Mouse (Mus musculus): ENCODE data around the gene Rhbdf2.
"Not testable (repeated sequence)": the region's sequence is repeated elsewhere in the genome, so short reads cannot be mapped to it uniquely, and the experiment has no call there.

The Rhbdf2 gene

DNA sequence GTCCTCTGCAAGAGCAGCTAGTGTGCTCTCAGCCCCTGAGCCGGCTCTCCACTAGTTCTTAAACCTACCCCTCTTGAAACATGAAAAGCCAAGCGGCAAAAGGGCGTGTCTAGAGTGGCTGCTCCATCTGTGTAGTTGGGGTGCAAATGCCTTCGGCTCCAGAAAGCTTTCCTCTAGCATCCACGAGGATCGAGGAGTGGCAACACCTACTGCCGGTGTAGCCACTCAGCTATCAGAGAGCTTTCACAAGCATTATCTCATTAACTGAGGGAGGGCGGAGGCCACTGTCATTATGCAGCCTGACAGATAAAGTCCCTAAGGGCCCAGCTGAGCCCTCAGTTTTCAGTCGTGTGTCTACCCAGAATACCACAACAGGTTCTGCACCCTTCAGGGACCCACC is 6.7 kb downstream of the Rhbdf2 start:
- DNase-seq (ENCODE audit: extremely low read depth, low read depth), result peak; percentile 64

GRCm38 (mm10) chr11:116619561-116619960 is 7.3 kb downstream of the Rhbdf2 start:
- no peak for DNase-seq (ENCODE audit: extremely low read depth, low read depth)

- DNase-seq (ENCODE audit: extremely low read depth, low read depth), result no peak
Measured at GRCm38 (mm10) chr11:116619156-116619555, 7.7 kb downstream of the Rhbdf2 start.

DNA sequence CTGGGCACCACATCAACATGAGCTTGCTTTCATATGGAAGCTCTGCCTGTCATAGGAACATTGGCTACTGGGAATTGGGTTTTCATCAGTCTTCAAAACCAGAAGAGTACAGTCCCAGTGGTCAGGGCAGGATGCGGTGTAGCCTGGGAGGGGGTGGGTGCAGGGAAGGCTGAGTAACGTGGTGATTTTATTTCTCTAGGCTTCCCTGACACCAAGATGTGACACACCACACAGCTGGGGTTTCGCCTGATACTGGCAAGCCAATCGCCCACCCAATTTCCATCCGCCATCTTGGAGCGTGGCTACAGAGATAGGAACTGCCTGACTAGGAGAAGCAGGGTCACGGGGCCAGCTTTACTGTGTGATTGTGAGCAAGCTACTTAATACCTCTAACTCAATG is 8.2 kb downstream of the Rhbdf2 start:
- DNase-seq (ENCODE audit: extremely low read depth, low read depth), result no peak

DNA sequence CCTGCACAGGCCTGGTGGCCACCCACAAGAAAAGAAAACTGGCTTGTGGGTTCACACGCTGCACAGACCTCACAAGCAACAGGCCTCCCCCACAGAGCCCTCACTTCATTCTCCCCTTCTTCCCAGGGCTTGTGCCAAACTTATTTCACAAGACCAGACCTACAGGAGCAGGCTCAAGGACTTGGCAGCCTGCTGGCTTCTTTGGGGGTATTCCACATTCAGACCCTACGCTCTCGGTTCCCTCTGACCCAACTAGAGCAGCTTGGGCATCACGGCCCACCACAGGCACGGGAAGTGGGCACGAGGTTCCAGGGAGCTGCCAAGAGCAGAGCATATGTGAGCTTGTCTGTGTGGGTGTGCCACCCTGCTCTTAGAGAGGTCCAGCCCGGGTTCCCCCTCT is 9.2 kb downstream of the Rhbdf2 start:
- no peak for DNase-seq (ENCODE audit: extremely low read depth, low read depth)

GRCm38 (mm10) chr11:116616438-116617118 is 10.2 kb downstream of the Rhbdf2 start:
- DNase-seq (ENCODE audit: extremely low read depth, low read depth), result no peak

DNA sequence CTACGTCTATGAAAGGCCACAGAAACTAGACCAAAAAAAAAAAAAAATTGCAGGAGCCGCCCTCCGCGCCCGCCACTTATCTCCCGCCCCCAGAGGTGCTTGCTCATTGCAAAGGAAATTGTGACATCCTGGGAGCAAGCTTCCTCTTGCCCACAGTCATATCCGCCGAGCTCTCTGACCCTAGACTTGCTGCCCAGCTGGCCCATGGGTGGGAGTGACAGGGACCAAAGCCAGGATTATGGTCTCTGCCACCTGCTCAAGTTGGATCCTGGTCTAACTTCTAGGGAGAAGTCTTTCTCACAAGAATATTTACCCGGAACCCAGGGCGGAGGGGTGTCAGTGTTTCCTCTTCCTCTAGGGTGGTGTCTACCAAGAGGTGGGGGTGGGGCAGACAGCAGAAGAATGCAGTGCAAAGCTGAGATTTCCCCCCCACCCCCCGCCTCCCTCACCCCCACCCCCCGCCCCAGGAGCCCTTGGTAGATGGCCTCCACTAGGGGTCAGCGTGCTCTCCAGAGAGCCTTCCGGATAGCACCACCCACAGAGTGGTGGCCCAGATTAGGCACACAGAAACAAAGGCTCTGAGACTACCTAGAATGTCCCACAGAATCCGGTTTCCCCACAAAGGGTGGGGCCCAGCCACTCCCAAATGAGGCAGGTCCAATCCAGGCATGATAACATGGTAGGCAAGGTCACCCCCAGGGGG is 10.9 kb downstream of the Rhbdf2 start:
- peak; percentile 64 for DNase-seq (ENCODE audit: extremely low read depth, low read depth)

DNA sequence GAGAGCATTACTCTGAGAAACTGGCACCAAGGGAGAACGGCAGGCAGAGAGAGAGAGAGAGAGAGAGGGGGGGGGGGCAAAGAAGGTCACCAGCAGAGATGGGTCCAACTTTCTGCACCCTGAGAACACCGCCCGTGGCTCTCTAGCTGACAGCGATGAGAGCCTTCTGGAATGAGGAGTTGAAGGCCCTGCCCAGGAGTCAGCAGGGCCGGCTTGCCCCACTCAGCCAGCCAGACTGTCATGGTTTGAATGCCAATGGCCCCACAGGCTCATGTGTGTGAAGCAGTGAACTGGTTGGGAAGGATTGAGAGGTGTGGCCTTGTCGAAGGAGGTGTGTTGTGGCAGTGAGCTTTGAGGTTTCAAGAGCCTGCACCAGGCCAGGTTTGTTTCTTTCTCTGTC is 13.6 kb downstream of the Rhbdf2 start:
- DNase-seq (ENCODE audit: extremely low read depth, low read depth), result no peak

GRCm38 (mm10) chr11:116612554-116612953 is 14.3 kb downstream of the Rhbdf2 start:
- no peak for DNase-seq (ENCODE audit: extremely low read depth, low read depth)

DNA sequence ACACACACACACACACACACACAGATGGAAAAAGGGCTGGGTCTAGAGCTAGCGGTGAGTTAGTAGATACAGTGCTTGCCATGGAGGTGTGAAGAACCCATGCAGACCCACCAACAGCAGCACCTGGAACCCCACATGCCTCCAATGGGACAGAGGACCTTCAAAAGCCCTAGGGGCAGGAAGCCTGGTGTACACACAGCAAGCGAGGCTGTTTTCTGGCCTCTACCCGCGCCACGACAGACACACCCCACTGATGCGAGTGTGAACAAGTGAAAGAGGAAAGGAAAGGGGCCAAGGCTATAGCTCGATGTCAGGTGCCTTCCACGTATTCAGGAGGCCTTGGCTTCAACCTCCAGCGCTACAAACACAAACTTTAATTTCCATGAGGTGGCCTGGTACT is 14.9 kb downstream of the Rhbdf2 start:
- no peak for DNase-seq (ENCODE audit: extremely low read depth, low read depth)

DNA sequence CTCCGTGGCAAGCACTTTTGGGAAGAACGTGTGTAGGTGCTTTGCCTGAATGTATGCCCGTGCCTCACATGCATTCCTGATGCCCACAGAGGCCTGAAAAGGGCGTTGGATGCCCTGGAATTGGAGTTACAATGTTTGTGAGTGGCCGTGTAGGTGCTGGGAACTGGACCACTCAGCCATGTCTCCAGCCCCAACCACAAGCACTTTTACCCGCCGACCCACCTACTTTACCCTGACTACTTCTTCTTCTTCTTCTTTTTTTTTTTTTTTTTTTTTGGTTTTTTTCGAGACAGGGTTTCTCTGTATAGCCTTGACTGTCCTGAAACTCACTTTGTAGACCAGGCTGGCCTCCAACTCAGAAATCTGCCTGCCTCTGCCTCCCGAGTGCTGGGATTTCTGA is 15.7 kb downstream of the Rhbdf2 start:
- not testable (repeated sequence) for DNase-seq (ENCODE audit: extremely low read depth, low read depth)

DNA sequence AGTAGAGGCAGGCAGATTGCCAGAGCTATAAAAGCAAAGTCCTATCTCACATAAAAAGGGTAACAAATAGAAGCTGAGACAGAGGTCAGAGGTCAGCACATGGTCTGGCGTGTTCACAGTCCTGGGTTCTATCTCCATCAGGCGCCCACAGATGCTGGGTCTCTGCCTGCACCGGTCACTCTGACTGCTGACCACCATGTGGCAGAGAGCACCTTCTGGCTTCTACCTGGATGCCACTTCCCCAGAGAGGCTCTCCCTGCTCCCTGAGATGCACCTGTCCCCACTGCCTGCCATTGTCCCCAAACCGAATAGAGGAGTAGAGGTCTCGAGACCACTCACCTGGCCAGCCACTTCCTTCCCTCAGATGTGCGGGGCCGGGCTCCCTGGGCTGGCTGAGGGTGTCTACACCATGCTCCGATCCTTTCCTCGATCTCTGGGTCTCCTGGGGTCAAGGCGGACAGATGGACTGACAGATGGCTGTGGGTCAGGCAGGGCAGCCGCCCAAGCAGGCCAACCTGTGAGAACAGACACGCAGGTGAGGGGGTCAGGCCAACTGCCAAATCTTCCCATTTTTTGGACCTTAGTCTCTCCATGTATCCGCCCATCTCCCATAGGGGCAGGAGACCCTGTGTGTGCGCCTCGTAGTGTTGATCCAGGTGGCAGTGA is 16.7 kb downstream of the Rhbdf2 start:
- DNase-seq (ENCODE audit: extremely low read depth, low read depth), result no peak

GRCm38 (mm10) chr11:116607717-116608116 is 19.1 kb downstream of the Rhbdf2 start:
- no peak for DNase-seq (ENCODE audit: extremely low read depth, low read depth)

- no peak for DNase-seq (ENCODE audit: extremely low read depth, low read depth)
Measured at GRCm38 (mm10) chr11:116604097-116604496, 22.7 kb downstream of the Rhbdf2 start.

GRCm38 (mm10) chr11:116603339-116603738 is 23.5 kb downstream of the Rhbdf2 start:
- no peak for DNase-seq (ENCODE audit: extremely low read depth, low read depth)

DNA sequence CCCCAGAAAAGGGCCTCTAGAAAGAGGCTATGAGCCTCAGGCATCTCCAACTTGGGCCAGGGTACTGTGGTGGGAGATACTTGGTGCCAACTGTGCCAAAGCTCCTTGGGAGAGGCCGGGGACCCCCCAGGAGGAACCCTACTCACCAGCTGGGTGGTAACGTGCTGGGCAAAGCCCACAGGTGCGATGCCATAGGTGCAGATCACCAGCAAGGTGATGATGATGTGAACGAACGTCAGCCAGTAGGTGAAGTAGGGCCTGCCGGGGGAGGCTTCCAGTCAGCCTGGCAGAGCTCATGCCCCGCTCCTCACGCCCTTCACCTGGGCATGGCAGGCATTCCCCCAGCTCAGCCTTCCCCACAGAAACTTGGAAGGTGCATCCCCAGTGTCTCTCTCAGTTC is 24.8 kb downstream of the Rhbdf2 start:
- DNase-seq (ENCODE audit: extremely low read depth, low read depth), result no peak

GRCm38 (mm10) chr11:116601166-116601565 is 25.7 kb downstream of the Rhbdf2 start:
- DNase-seq (ENCODE audit: extremely low read depth, low read depth), result no peak

GRCm38 (mm10) chr11:116599230-116599629 is 27.6 kb downstream of the Rhbdf2 start:
- DNase-seq (ENCODE audit: extremely low read depth, low read depth), result no peak

DNA sequence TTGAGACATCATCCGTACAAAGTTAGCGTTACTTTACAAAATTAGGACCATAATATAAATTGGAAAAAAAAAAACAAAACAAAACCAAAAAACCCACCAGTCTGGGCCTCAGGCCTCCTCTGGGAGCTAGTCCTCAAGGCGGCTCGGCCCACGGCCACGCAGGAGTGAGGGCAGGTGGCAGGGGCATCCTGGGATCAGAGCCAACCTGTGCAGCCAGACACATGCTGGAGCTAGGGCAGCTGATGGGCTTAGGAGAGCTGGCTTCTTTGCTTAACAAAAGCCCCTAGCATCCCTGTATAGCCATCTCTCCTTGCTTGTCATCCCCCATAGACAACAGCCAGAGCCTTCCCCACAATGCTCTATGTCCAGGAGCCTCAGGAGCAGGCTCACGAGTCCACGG is 28.6 kb downstream of the Rhbdf2 start:
- no peak for DNase-seq (ENCODE audit: extremely low read depth, low read depth)

GRCm38 (mm10) chr11:116596766-116597165 is 30.1 kb downstream of the Rhbdf2 start:
- no peak for DNase-seq (ENCODE audit: extremely low read depth, low read depth)

- DNase-seq (ENCODE audit: extremely low read depth, low read depth), result no peak
Measured at GRCm38 (mm10) chr11:116593345-116593744, 33.5 kb downstream of the Rhbdf2 start.

DNA sequence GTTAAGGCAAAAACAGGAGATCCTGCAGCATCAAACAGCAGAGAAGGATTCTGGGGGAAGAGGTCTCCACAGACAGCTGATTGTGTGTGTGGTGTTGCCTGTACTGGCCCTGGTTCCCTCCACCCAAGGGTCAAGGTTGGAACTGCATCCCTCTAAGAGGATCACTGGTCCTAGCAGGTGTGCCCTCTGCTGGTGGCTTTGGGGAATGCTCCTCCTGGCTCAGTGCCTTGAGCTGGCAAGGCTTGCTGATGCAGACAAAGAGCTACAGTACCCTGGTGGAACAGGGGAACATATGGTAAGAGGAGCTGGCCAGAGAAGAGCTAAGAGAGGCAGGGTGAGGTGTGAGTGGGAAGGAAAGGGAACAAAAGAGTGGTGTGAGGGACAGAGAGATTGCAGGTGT is 34.4 kb downstream of the Rhbdf2 start:
- peak; percentile 78 for DNase-seq (ENCODE audit: extremely low read depth, low read depth)

DNA sequence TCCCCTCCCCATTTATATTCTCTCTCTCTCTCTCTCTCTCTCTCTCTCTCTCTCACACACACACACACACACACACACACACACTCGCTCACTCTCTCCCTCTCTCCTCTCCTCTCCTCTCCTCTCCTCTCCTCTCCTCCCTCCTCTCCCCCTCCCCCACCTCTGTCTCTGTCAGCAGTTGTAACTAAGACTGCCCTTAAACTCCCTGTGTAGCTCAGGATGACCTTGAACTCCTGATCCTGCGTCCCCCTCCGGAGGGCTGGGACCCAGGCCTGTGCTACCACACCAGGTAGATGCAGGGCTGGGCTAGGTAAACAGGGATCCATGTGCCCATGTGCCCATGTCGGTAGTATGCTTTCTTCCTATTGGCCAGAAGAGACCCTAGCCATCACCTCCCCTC is 35.2 kb downstream of the Rhbdf2 start:
- DNase-seq (ENCODE audit: extremely low read depth, low read depth), result no peak

Measured in MEL-GATA-1-ER (cell line).